Mouse (Mus musculus): ENCODE data around the gene St3gal5. TPM values are rescaled to one million over a fixed set of nuclear protein-coding genes. Genes with fewer than 3 reads are reported as not detected.

Gene St3gal5
- total and polyA plus RNA-seq, 3 experiments: 4.0 to 21.4 (median 19.8) TPM

GRCm38 (mm10) chr6:72186809-72187208 is 89.4 kb downstream of the St3gal5 start:
- Histone ChIP-seq H3K9me3 (replicated peaks; ENCODE audit: low read length) (no peaks in the 10 kb centered on the region), H3K9ac (ENCODE audit: insufficient read depth, low read depth) (no peak overlapping the region), H3K4me2 (ENCODE audit: insufficient read depth, low read depth, poor library complexity, severe bottlenecking) (no peak overlapping the region), H3K27me3 (replicated peaks) (peaks cover 52% of the 10 kb centered on the region), H3K4me1 (ENCODE audit: control insufficient read depth in 1 of 2, insufficient read depth in 2 of 2) (no peaks in the 10 kb centered on the region), H3K27ac (ENCODE audit: insufficient read depth, low read depth) (no peak overlapping the region), H3K4me3 (replicated peaks in 1 of 3; ENCODE audit: low read depth in 2 of 3, low read length in 2 of 3, poor library complexity in 1 of 3) (no peak overlapping the region), H3K36me3 (replicated peaks in 1 of 2; ENCODE audit: control insufficient read depth in 1 of 2, insufficient read depth in 1 of 2, low read length in 1 of 2) (no peaks in the 10 kb centered on the region), H3K79me2 (replicated peaks; ENCODE audit: control insufficient read depth, extremely low read depth, insufficient read depth, poor library complexity, severe bottlenecking) (no peaks in the 10 kb centered on the region)
- TF ChIP-seq ZMIZ1 (IDR thresholded peaks at IDR 0.05; ENCODE audit: low read depth, low read length) (no peak), ETS1 (conservative IDR thresholded peaks at IDR 0.05; ENCODE audit: low read depth, low read length) (no peak), ZC3H11A (IDR thresholded peaks at IDR 0.05; ENCODE audit: low read depth, low read length) (no peak), E2F4 (IDR thresholded peaks at IDR 0.05; ENCODE audit: insufficient replicate concordance, low read depth, low read length) (no peak), RAD21 (IDR thresholded peaks at IDR 0.05; ENCODE audit: low read depth, low read length) (no peak), CHD2 (IDR thresholded peaks at IDR 0.05; ENCODE audit: low read length) (no peak), IRF4 (IDR thresholded peaks at IDR 0.05; ENCODE audit: low read depth, low read length) (no peak)
- DNase-seq (ENCODE audit: extremely low read depth): no peak
- in situ Hi-C loops (cut with MboI; ENCODE audit: low pct_ligation_motif_present, low pct_unique_long_range_greater_than_20kb, low sequenced_read_pairs) (loop anchor here (5.0 kb wide), 1 partner anchor 50 kb away; the partner anchor contains the start of gene Atoh8), dilution Hi-C loops (cut with MboI; ENCODE audit: extremely low pct_ligation_motif_present, extremely low pct_unique_long_range_greater_than_20kb, low sequenced_read_pairs) (no loop called here)

GRCm38 (mm10) chr6:72189061-72189863 is 91.9 kb downstream of the St3gal5 start:
- dilution Hi-C loops (cut with MboI; ENCODE audit: extremely low pct_ligation_motif_present, extremely low pct_unique_long_range_greater_than_20kb, low sequenced_read_pairs): no loop called here
- Histone ChIP-seq H3K9me3 (replicated peaks; ENCODE audit: low read length) (peaks cover 11% of the 10 kb centered on the region), H3K27ac (ENCODE audit: insufficient read depth, low read depth) (no peak overlapping the region), H3K4me1 (ENCODE audit: control insufficient read depth in 1 of 2, insufficient read depth in 2 of 2) (no peaks in the 10 kb centered on the region), H3K79me2 (replicated peaks; ENCODE audit: control insufficient read depth, extremely low read depth, insufficient read depth, poor library complexity, severe bottlenecking) (no peaks in the 10 kb centered on the region), H3K36me3 (replicated peaks in 1 of 2; ENCODE audit: control insufficient read depth in 1 of 2, insufficient read depth in 1 of 2, low read length in 1 of 2) (no peaks in the 10 kb centered on the region), H3K4me2 (ENCODE audit: insufficient read depth, low read depth, poor library complexity, severe bottlenecking) (no peak overlapping the region), H3K9ac (ENCODE audit: insufficient read depth, low read depth) (no peak overlapping the region), H3K27me3 (replicated peaks) (peaks cover 69% of the 10 kb centered on the region), H3K4me3 (replicated peaks in 1 of 3; ENCODE audit: low read depth in 2 of 3, low read length in 2 of 3, poor library complexity in 1 of 3) (no peak overlapping the region)
- no peak for DNase-seq (ENCODE audit: extremely low read depth)
- in situ Hi-C loops (cut with MboI; ENCODE audit: low pct_ligation_motif_present, low pct_unique_long_range_greater_than_20kb, low sequenced_read_pairs): loop anchor here (5.0 kb wide), 1 partner anchor 48 kb away; the partner anchor contains the start of gene Atoh8
- no peak for TF ChIP-seq ZNF384 (IDR thresholded peaks at IDR 0.05; ENCODE audit: low read depth, low read length)
- no peak for TF ChIP-seq MAZ (IDR thresholded peaks at IDR 0.05; ENCODE audit: low read depth, low read length)
- TF ChIP-seq PAX5 (IDR thresholded peaks at IDR 0.05; ENCODE audit: low read length): no peak
- no peak for TF ChIP-seq ZKSCAN1 (IDR thresholded peaks at IDR 0.05; ENCODE audit: borderline replicate concordance, low read depth, low read length)
- no peak for TF ChIP-seq GABPA (IDR thresholded peaks at IDR 0.05; ENCODE audit: insufficient replicate concordance, low read depth, low read length)
- no peak for TF ChIP-seq UBTF (IDR thresholded peaks at IDR 0.05; ENCODE audit: low read depth, low read length)
- TF ChIP-seq IRF4 (IDR thresholded peaks at IDR 0.05; ENCODE audit: low read depth, low read length): no peak
- no peak for TF ChIP-seq TCF12 (IDR thresholded peaks at IDR 0.05; ENCODE audit: low read depth, low read length)
- TF ChIP-seq NELFE (IDR thresholded peaks at IDR 0.05; ENCODE audit: low read depth, low read length): no peak
- no peak for TF ChIP-seq MAX (IDR thresholded peaks at IDR 0.05; ENCODE audit: low read length)
- no peak for TF ChIP-seq KAT2A (IDR thresholded peaks at IDR 0.05; ENCODE audit: insufficient replicate concordance, low read length)
- TF ChIP-seq POLR2AphosphoS2 (IDR thresholded peaks at IDR 0.05; ENCODE audit: low read depth, low read length): no peak
- no peak for TF ChIP-seq MYC (IDR thresholded peaks at IDR 0.05; ENCODE audit: low read depth, low read length)
- no peak for TF ChIP-seq USF2 (conservative IDR thresholded peaks at IDR 0.05; ENCODE audit: low read depth, low read length)
- TF ChIP-seq JUND (conservative IDR thresholded peaks at IDR 0.05; ENCODE audit: low read depth, low read length): no peak
- no peak for TF ChIP-seq CTCF (conservative IDR thresholded peaks at IDR 0.05 in 1 of 2, IDR thresholded peaks at IDR 0.05 in 1 of 2; ENCODE audit: low read depth in 2 of 2, low read length in 2 of 2)
- no peak for TF ChIP-seq MXI1 (IDR thresholded peaks at IDR 0.05; ENCODE audit: low read depth, low read length)
- no peak for TF ChIP-seq SIN3A (IDR thresholded peaks at IDR 0.05; ENCODE audit: low read length)
- TF ChIP-seq RCOR1 (conservative IDR thresholded peaks at IDR 0.05; ENCODE audit: low read depth, low read length): no peak
